Mouse (Mus musculus): ENCODE results near the gene Hist1h1c.

Gene Hist1h1c

DNA sequence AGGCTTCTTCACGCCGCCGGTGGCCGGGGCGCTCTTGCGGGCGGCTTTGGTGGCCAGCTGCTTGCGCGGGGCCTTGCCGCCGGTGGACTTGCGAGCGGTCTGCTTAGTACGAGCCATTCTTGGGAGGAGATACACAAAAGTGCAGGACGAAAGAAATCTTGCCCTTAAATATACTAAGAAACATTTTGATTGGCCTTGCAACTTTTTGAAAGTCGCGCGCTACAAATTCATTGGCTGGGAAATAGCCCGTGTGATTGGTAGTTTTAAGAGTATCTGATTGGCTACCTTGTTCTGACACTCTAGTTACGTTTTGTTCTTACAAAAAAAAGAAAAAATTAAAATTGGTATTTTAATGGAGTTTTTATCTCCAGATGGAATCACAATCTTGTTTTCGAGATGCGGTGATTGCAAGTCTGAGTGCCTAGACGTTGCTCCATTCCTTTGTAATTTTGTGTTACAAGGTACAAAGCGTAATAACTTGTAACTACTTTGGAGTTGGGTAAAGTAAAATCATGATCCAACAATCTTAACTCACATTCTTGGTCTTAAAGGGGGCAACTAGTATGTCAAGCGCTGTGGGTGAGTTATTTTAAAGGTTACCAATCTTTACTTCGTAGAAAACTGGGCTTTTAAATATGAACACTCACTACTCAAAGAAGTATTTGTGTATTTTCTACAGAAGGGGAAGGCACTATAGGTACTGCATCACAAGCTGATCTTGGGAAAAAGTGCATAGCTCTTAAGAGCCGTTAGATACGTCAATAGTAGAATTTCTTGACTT lies 7.0 kb downstream of the Hist1h1c start, which contains the start of gene Hist1h3c:
Hist1h3c (minus strand) TSS at position 222 of the 781 bp plus-strand sequence.
- peak; percentile 65 to 79 for DNase-seq (ENCODE audit: low spot score in 2 of 2)

GRCm38 (mm10) chr13:23746201-23747080 lies 7.8 kb downstream of the Hist1h1c start, which contains the start of gene Hist1h2bb:
Hist1h2bb (plus strand) TSS chr13:23746734.
- DNase-seq (ENCODE audit: low spot score in 2 of 2) = peak; percentile 47 to 51

DNA sequence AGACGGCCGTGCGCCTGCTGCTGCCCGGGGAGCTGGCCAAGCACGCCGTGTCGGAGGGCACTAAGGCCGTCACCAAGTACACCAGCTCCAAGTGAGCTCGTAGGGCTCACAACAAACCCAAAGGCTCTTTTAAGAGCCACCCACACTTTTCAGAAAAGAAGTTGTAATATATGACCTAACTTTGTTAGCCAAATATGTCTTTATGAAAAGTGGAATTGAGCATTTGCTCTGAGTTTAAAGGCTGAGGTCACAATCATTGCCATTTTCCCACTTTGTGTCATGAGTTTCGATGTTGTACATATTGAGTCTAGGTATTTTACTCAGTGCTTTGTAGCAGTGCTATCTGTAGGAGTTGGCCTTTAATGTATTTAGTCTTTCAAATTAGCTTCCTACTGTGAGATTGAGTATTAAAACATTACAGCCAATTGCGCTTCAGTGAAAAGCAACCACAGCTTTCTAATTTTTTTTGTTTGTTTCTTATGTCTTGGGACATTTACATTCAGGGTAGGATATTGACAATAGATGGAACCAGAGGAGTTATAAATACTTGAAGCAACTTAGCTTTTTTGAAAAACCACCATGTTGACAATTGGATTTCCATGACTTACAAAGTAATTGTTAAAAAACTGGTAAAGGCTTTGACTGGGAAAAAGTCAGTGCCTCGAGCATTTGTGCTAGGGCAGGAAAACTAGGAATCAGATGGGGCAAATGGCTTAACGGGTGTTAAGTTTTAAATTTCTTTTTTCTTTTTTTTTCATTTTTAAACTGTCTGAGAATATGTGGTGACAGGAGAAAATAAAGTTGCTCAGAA lies 8.7 kb downstream of the Hist1h1c start:
- no peak for DNase-seq (ENCODE audit: low spot score in 2 of 2)

DNA sequence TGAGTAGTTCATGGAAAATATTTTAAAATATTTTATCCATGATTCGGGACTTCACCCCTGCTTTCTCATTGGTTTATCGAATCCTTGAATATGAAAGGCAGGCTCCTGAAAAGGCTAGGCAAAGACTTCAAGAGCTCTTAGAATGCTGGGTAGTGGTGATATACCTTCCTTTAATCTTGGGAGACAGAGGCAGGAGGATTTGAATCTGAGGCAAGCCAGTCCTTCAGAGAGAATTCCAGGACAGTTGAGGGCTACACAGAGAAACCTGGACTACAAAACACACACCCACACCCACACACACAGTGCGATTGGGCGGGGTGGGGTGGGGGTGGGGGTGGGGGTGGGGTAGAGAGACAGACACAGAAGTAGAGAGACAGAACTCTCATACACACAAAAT lies 9.3 kb downstream of the Hist1h1c start:
- DNase-seq (ENCODE audit: low spot score in 2 of 2) = no peak

DNA sequence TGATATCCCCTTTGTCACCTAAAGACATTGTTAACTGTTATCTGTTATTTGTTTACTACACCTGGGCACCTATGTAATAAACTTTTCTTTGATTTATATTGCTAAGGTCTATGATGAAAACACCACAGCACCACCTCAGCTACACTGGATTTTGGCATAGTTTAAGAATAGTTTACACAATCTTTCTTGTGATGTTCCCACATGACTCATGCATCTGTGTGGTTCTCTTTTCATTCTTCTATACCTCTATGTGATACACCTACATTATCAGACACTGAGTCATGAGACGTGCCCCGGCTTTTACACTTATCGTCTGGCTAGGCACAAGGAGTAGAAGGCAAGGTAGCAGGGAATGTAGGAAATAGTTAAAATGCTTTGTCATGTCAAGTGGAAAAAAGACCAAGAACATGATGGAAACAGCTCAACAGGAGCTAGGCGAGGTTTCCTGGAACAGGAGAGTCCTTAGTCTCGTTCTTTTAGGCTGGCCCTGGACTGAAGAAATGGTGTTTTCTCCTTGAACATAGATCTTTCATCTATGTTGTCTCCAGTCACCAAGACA lies 11.0 kb downstream of the Hist1h1c start:
- no peak for DNase-seq (ENCODE audit: low spot score in 2 of 2)

DNA sequence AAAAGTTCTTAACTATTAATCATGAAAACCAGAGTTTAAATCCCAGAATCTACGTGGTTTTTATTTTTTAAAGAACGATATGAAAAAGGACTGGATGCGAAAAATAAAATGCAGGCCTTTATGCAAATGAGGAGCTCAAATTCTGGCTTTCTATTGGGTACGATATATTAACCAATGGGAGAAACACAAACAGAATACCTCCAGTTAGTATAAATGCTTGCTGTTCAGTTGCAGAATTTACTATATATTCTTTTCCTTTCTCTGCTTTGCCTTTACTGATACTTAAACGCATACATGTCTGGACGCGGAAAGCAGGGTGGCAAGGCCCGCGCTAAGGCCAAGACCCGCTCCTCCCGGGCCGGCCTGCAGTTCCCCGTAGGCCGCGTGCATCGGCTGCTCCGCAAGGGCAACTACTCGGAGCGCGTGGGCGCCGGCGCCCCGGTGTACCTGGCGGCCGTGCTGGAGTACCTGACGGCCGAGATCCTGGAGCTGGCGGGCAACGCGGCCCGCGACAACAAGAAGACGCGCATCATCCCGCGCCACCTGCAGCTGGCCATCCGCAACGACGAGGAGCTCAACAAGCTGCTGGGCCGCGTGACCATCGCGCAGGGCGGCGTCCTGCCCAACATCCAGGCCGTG lies 12.3 kb downstream of the Hist1h1c start, which contains the start of gene Hist1h2ab:
Hist1h2ab (plus strand) TSS at position 288 of the 639 bp plus-strand sequence.
- peak in 1 of 2 experiments; percentile 37 for DNase-seq (ENCODE audit: low spot score in 2 of 2)

DNA sequence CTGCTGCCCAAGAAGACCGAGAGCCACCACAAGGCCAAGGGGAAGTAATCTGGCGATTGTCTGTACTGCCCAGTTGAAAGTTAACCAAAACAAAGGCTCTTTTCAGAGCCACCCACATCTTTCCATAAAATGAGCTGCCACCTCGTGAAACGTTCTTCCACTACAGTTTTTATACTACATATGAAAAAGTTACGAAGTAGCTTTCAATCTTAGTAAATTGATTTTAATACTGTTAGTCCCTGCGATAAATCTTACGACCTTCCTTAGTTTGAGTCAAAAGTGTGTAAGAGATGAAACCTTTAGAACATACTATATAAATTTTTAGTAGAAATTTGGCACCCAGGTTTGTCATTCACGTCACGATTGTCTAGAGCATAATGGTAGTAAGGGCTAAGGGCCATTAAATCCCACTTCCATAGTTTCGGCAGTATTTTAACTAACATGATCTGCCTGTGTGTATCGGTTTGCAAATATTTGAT lies 12.9 kb downstream of the Hist1h1c start:
- no peak for DNase-seq (ENCODE audit: low spot score in 2 of 2)

DNA sequence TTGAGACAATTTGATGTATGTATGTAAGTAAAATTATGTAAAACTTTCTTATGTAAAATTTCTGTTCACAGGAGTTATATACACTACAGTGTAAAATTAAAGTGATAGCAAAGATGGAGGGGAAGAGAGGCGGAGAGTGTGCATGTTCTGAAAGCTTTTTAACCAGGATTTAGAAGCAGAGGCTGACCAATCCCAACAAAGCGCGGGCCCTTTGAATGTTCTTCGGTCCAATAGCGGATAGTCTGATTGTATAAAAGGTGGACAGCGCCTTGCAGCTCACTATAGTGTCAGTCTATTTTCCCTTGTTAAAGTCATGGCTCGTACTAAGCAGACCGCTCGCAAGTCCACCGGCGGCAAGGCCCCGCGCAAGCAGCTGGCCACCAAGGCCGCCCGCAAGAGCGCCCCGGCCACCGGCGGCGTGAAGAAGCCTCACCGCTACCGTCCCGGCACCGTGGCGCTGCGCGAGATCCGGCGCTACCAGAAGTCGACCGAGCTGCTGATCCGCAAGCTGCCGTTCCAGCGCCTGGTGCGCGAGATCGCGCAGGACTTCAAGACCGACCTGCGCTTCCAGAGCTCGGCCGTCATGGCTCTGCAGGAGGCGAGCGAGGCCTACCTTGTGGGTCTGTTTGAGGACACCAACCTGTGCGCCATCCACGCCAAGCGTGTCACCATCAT lies 13.6 kb downstream of the Hist1h1c start, which contains the start of gene Hist1h3b:
Hist1h3b (plus strand) TSS at position 201 of the 675 bp plus-strand sequence.
- DNase-seq (ENCODE audit: low spot score in 2 of 2) = peak; percentile 92 to 98

- no peak for DNase-seq (ENCODE audit: low spot score in 2 of 2)
Observed at GRCm38 (mm10) chr13:23752742-23753172, 14.1 kb downstream of the Hist1h1c start.

- no peak for DNase-seq (ENCODE audit: low spot score in 2 of 2)
Observed at GRCm38 (mm10) chr13:23753314-23754078, 14.9 kb downstream of the Hist1h1c start.

- DNase-seq (ENCODE audit: low spot score in 2 of 2) = no peak
Observed at GRCm38 (mm10) chr13:23755000-23755399, 16.4 kb downstream of the Hist1h1c start.

- peak; percentile 75 to 83 for DNase-seq (ENCODE audit: low spot score in 2 of 2)
Observed at GRCm38 (mm10) chr13:23756790-23757189, 18.2 kb downstream of the Hist1h1c start, which contains the start of gene Hist1h4b. Hist1h4b (plus strand) TSS chr13:23757013.

GRCm38 (mm10) chr13:23757211-23757773 lies 18.7 kb downstream of the Hist1h1c start:
- DNase-seq (ENCODE audit: low spot score in 2 of 2) = no peak

- no peak for DNase-seq (ENCODE audit: low spot score in 2 of 2)
Observed at GRCm38 (mm10) chr13:23757921-23758320, 19.3 kb downstream of the Hist1h1c start.

DNA sequence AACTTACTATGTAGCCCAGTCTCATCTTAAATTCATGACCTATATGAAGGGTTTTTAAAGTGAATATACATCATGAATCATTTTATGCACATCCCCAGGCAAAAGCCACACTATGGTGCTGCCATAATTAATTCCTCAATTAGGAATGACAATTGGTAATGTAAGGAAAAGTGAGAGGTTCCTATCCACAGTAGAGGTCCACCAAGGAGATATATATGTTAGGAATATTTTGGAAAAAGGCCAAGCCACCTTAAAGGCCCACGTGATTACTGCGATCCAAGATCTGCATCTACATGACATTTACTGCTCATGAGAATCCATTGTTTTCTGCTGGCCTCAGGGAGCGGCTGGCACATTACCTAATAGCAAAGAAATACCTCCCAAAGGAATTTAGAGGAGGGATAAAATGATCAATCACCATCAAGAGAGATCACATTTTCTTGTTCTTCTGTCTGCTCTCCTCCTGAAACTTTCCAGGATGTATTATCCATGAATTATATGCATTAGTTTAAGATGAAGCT lies 20.7 kb downstream of the Hist1h1c start:
- no peak for DNase-seq (ENCODE audit: low spot score in 2 of 2)

DNA sequence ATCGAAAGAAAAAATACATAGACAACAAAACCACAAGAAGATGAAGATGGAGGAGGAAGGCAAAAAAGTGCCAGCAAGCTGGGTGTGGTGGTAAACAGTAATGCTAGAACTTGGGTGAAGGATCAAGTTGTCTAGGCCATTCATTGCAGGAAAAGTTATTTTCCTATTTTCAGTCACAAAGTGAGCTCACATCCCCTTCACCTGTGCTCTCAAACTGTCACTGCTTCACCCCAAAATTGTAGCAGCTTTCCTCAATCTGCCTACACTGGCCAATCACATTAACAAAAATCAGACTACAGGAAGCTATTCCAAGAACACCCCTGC lies 21.3 kb downstream of the Hist1h1c start:
- no peak for DNase-seq (ENCODE audit: low spot score in 2 of 2)

GRCm38 (mm10) chr13:23760240-23760971 lies 21.8 kb downstream of the Hist1h1c start:
- DNase-seq (ENCODE audit: low spot score in 2 of 2) = peak in 1 of 2 experiments; percentile 13
